Mouse (Mus musculus): Measurements from ENCODE around the gene Pus7. TPM values are rescaled to one million over a fixed set of nuclear protein-coding genes. Genes with fewer than 3 reads are reported as not detected.

The Pus7 gene
- total RNA-seq, 2 experiments from 2014 or later, result 17.4 to 17.5 TPM

Other genes with a start within 250 kb of the Pus7 start
- 100 to 1,000 TPM; 182 to 186 TPM for gene Srpk2, start 99.1 kb downstream of the Pus7 start, total RNA-seq (2021)
- gene Rint1, start 4.0 kb upstream of the Pus7 start, total RNA-seq (2021), result 10 to 100 TPM; 22.9 to 23.5 TPM
- gene Tomm7, start 60.5 kb upstream of the Pus7 start, total RNA-seq (2021), result 10 to 100 TPM; 78.2 to 85.0 TPM
- gene Fam126a, start 247.0 kb upstream of the Pus7 start, total RNA-seq (2021), result 10 to 100 TPM; 22.9 to 24.1 TPM

Data from left cerebral cortex, postnatal 14 days (tissue).